Mouse (Mus musculus) B cell, adult 2 months (primary cell): Measurements from ENCODE around the gene Gpr87.
"Not testable (repeated sequence)": the region's sequence is repeated elsewhere in the genome, so short reads cannot be mapped to it uniquely, and the experiment has no call there.

Source experiments
- DNase-seq, 2 experiments: peaks; one replicate each; pipeline ENCODE4 v3.0.0; 2022

Gene Gpr87

DNA sequence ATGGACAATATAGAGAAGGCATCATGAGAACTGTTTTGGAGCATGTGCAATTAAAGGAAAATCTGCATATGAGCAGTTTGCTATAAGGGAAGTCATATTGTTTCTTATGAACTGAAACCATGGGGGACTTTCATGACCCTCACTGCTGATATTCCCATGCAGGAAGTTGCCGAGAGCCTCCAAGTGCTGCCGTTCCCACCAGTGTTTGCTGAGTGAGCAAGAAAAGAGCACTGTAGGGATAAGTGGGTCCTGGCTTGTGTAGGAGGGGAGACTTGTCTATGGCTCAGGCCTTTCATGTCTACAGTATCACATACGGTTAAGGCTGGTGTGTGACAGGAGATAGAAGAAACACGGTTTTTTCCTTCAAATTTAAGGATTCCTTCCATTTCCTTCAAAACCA lies 9.2 kb downstream of the Gpr87 start:
- DNase-seq, result no peak

DNA sequence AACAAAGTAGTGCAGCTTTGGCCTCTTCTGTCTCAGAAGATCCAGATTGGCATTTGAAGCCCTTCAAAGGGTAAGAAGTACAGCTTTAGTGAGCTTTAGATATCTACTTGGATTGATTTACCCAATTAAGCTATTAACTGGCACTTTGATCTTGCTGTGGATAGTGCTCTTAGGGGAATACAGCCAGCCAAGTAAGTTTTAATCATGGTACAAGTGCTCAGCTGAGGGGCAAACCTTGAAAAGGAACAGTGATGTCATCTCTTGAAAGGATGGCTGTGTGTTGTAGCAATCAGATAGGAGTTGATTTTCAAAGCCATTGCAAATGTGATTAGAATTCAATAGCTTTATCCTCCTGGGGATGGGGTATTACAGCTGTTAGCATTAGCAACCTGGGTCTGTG lies 12.8 kb downstream of the Gpr87 start:
- DNase-seq, result no peak

DNA sequence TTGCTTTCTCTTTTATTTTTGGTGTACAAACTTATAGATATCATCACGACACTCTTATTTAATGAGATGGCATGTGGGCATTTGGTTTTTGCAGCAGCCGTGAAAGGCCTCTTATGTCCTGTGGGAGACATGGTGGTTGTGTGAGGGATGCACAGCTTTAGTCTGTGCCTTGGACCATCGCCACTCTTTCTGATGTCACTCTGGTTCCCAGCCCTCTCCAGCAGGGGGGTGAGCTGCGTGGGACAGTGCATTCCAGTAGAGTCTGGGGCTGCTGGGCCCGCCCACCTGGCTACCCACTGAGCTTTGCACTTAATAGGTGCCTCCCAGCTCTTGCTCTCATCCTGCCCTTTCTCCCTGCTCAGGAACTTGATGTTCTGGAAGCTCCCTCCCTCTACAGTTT lies 13.8 kb downstream of the Gpr87 start:
- no peak for DNase-seq

DNA sequence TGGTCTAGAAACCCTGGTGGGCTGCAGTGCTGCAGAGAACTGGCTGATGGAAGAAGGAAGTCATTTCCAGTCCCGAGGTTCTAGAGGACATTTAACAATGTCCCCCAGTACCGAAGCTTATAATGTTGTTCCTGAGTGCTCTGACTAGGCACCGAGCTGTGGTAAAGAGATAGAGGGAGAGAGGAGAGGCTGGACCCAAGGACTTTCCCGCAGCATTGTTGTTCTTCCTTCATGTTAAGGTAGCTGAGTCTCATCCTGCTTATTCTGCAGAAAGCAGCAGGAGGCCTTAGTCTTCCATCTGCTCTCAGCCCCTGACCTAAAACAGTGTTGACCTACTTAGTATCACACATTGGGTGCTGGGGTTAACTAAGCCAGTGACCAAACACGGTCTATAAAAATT lies 18.0 kb downstream of the Gpr87 start:
- DNase-seq, result no peak

DNA sequence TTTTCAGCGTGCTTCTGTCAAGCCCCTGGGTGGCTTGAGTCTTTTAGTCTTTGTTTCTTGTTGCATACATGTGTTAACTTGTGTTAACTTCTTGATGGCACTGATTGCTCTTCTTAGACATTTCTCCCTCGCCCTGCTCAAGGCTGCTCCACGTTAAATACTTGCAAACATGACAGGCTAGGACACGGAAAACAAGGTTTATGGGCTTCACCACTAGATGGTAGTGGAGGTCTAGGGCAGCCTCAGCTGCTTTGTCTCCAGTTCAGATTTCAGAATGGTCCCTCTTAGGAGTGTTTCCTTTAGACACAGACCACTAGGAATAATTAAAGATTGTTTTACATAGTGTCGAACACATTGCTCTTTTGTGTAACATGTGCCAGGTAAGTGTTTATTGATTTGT lies 19.7 kb downstream of the Gpr87 start:
- peak; percentile 72 to 73 for DNase-seq

DNA sequence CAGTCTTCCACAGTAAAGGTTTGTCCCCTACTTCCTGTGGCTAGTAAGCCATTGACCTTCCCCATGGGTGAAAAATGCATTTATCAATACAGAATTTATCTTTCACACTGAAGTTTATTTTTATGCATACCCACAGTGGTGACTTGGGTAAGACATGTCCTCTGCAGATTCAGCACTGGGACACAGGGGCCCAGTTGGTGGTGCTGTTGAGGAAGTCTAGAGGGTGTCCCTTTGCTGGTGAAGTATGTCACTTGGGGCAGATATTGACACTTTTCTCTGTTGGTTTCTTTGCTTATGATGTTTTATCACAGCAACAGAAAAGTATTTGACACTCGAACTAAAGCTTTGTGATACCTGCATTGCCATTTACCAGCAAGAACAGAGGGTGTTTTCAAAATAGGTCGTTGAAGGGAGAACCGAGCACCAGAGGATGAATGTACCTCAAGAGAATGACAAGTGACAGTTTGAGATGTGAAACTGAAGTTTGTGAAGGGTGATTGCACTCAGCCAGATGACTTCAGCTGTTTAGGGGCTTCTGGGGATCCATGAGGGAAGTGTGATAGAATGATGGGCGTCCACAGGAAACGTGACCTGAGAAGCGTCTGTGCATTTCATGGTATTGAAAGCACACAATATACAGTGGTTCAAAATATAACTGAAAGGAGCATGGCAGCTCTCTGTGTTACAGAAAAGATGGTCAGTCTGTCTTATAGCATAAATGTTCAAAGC lies 20.3 kb downstream of the Gpr87 start:
- peak; percentile 54 to 57 for DNase-seq

DNA sequence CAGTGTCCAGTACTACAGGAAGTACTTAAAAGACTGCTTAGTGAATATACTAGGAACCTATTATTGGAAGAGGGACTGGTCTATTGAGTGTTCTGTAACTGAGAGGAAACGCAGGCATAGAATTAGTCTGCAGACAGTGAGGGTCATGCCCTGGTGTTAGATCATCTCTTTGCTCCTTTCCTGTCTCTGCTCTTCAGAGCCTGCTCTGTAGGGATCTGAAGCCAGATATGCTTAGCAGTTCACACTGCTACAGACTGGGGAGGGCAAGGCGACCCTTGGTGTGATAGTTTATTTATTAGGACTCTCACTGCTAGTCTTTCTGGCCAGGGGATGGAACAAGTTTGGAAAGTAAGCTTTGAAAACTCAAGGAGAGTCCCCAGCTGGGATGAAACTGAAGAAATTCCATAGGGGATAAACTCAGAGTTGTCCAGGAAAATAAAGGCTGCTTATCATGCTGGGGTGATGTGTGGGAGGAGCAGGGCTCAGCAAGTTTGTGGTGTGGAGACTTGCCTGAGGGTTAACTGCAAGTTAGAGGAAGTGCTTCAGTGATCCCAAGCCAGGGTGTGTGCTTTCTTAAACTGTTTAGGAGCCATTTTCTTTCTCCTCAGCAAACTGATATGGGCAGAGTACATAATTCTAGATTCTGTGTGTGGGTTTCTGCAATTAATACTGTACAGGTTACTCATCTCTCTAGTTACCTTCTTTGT lies 24.8 kb downstream of the Gpr87 start:
- no peak for DNase-seq

DNA sequence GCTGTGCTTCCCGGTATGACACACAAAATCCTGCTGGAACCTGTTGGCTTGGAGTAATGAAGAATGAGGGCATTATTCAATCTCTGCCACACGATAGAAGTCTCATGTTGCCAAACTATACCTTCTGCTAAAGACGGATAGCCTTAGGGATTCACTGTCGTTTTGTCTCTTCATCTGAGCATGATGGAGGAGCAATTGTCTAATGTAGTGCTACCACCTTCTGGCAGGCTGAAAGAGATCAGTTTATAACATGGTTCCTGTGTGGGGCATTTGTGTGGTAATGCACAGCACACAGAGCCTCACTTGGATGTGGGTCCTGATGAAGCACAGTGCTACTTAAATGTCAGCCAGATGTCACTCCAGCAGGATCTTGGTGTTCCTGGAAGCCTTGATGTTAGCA lies 25.7 kb downstream of the Gpr87 start:
- no peak for DNase-seq

DNA sequence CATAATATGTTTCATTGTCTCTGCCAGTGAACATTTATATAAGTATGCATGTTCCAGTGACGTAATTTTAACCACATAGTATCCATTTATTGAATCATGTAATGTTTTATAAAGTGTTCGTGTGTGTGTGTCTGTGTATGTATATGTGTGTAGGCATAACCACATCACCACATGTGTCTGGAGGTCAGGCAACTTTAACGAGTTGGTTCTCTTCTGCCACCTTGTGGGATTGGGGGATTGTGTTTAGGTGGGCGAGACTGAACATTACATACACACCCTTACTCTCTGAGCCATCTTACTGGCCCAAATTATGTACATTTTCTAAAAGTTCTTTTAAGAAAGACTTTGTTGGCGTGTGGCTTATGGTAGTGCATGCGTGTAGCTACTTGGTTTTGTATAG lies 26.4 kb downstream of the Gpr87 start:
- DNase-seq, result no peak

DNA sequence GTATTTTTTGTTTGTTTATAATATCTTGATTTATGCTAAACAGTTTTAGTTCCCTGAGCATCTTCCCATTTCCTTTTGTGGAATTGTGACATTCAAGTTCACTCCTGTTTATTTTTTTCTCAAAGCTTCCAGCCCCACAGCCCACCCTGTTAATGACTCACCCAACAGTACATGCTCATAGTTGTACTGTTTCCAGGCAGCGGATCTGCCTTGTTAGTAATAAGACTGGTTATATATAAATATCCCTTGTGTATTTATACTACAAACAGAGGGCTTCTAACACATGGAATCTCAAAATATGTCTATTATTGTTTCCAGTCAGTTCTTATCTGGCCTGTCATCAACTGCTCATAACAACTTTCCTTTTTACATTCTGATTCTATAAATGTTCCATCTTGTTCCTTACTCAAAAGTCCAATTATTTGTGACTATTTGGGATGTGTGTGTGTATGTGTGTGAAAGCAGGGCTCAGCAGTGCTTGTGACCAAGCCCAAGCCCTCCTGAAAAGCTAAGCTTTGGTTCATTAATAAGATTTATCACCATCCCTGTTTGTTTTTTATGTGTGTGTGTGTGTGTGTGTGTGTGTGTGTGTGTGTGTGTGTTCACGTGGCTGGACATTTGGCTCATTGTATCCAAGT lies 27.4 kb downstream of the Gpr87 start:
- DNase-seq, result no peak

DNA sequence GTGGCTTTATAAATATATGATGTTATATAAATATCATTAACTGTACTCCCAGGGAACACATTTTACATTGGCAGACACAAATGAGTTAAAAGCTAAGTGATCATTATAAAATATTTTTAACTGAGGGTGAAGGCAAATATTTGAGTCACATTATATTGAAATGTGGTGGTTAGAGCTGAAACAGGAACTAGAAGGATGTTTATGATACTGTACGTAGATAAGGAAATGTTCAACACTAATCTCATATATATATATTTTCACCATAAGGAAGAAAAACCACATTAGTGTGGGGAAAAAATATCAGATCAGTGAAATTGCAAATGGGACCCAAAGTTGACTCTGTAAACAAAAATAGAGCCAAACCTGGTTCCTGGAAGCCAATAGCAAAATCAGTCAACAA lies 34.4 kb downstream of the Gpr87 start:
- DNase-seq, result no peak

DNA sequence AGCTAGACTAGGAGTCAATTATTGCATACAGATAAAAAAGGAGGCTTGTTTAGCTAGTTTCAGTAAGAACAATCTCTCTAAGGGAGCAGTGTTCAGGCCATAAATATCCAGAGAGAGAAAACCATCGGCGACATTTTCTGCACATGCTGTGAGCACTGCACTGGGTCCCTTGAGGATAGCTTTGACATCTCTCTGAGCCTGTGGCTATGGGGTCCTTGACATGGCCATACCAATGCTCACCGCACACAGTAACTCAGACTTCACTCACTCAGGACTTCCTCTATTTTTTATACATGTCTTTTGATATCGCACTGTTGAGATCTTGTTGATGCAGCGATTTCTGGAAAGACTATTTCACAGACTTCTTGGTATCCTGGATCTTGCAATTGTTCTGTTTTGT lies 37.9 kb downstream of the Gpr87 start:
- DNase-seq, result peak; percentile 31 to 40

DNA sequence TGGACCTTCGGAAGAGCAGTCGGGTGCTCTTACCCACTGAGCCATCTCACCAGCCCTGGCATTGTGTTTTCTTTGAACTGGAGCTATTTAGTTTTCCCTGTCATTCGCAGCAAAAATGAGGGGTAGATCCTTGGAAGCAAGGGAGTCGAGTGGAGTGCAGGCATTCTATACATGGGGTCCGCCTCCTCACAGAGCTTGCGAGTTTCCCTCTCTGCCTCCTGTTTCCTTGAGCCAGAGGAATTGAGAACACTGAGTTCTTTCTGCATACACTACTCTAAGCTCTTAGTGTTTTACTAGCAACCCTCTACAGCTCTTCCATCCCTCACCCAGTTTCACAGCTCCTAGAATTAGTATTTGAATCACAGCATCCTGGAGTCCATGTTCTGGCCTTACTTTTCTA lies 39.5 kb downstream of the Gpr87 start:
- no peak for DNase-seq

DNA sequence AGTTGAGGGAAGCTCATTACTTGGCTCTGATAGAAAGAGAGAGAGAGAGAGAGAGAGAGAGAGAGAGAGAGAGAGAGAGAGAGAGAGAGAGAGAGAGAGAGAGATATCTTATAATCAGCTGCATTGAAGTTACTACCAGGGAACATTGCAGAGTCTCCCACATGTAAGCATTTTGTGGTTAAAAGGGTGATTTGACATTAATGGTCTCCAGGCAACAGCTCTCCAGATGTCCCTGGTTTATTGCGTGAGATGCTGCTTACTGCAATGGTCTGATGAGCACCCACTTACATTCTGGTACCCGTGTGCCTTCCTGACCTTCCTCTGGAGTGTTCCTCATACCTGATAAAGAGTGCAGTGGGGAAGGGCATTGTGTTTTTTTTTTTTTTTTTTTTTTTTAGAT lies 40.0 kb downstream of the Gpr87 start:
- no peak for DNase-seq

DNA sequence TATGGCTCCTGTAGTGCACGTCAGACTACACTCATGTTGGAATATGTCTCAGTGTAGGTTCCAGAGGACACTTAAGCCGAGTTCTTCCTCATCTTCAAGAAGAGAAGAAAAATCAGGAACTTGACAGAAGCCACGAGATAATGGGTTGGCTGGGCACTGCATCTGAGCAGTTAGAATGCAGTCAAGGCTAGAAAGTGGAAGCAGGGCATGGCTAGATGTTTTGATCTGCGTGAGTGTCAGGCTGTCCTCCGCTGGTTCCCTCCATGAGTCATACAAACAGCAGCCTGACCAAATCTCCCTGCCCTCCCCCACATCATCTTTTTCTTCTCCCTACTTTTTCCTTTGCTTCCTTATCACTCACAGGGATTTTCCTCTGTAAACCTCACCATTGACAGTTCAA lies 41.5 kb downstream of the Gpr87 start, which contains the start of gene P2ry14:
P2ry14 (minus strand) TSS at position 195 of the 400 bp plus-strand sequence.
- DNase-seq, result peak; percentile 28 to 36

DNA sequence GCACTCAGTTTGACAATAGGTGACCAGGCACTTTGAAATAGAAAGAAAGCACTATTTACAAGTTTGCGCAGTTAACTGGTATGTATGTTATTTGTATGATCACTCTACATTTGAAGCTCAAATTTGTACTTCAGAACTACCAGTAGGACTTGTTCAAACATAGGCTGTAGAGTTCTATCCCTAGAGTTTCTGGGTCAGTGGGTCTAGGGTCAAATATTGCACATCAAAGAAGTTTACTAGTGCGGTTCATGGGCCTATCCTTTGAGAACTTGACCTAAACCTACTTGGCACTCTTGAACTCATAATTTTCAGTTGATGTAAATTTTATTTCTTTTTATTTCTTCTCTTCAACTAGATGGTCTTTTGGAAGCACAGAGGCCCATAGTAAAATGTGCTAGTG lies 44.3 kb downstream of the Gpr87 start:
- no peak for DNase-seq

DNA sequence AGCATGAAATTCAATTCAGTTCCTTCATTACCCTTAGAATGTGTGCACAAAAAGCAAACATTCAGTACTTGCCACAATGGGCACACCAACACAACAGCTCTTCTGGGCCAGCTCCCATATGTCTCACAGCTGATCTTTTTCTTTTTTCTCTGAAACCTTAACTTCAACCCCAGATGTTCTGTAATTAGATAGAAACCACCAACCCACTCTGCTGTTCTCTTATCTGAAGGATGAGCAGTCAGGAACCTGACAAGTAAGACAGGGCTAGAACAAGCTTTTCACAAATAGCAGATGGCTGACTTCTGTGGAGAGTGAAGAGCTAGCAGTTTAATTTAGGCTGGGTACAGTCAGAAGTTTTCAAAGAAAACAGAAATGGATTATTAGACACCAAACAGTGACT lies 45.3 kb downstream of the Gpr87 start:
- no peak for DNase-seq

DNA sequence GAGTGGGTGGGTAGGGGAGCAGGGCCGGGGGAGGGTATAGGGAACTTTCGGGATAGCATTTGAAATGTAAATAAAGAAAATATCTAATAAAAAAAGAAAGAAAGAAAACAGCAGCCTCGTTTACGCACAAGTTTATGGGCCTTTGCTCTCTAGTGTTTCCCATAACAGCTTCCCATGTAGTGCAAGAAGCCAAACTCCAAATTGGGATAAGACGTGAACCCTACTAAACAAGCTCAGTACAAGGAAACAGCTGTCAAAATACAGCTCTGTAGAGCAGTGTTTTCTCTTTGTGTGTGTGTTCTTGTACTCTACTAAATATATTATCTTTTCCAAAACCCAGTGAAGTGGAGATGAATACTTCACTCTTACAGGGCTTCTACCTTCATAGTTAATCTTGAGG lies 49.7 kb downstream of the Gpr87 start:
- no peak for DNase-seq

DNA sequence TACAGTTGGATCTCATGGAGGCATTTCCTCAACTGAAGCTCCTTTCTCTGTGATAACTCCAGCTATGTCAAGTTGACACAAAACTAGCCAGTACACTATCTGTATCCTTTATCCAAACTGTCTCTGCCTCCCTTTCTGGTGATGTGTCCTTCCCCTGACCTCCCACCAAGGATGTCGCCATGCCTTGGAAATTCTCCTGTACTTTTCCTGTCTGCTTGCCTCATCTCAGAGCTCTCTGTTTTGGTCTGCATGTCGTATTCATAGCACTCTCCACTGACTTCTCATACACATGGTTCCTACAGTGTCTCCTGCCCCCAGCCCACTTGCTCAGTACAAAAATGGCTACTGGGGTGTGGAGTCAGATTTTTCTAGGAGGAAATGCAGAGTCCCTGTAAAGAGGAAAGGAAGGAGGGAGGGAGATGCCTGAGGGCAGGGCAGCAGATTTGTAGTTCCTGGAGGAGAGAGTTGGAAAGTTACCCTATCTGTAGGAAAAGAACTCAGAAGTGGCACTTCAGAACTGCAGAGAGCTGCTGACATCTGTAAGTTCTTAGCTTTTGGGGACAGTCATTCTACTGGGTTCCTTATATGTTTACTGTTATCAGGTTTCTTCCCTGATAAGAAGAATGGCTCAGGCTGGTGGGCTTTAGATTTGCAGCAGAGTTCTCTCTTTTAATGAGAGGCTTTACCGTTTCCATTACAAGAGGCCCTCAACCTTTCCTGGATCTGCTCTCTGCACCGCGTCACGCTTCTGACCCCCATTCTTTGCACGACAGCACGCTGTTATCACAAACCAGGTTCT lies 53.2 kb downstream of the Gpr87 start:
- no peak for DNase-seq

DNA sequence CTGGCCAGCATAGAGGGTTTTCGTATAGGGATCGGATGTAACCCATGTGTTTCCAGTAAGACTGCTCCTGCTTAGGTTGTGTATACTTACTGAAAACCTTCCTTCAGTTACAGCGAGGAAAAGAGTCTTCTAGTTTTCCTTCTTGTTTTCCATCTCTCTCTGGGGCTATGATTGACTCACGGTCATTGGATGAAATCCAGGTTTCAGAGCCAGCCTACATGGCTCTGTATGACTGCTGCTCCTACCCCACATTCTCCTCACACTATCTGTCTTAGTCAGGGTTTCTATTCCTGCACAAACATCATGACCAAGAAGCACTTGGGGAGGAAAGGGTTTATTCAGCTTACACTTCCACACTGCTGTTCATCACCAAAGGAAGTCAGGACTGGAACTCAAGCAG lies 54.0 kb downstream of the Gpr87 start:
- not testable (repeated sequence) for DNase-seq

DNA sequence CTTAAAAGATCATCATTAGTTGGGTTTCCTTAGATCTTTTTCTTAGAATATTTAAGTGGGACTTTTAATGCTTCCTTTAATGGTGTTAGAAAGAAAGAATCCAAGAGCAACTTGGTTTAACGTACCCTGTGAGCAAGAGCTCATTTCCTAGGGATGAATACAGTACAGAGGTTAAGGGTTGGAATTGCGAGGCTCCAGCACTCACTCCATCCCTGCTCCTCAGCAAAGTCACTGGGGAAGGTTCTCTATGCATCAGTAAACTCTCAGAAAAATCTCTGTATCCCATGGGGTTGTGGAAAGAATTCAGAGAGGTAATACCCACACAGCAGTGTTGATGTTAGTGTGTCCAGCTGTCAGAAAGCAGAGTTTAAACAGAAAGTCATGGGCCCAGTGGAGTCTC lies 54.8 kb downstream of the Gpr87 start:
- no peak for DNase-seq

DNA sequence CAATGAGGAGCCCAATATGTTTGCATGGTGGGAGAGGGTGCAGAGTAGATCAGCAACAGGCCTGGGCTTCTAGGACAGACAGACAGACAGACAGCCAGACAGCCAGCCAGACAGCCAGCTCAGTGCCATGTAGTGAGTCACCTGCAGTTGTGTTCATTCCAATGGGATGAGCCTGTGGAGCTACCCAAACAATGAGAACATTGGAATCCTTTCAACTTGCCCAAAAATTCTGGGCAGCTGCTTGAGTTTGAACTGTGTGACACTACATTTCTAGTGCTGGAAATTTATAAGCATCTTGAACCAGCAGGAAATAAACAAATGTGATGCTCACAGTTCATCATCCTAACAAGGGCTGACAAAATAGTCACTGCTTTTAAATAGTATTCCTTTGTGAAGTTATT lies 55.3 kb downstream of the Gpr87 start:
- DNase-seq, result no peak

DNA sequence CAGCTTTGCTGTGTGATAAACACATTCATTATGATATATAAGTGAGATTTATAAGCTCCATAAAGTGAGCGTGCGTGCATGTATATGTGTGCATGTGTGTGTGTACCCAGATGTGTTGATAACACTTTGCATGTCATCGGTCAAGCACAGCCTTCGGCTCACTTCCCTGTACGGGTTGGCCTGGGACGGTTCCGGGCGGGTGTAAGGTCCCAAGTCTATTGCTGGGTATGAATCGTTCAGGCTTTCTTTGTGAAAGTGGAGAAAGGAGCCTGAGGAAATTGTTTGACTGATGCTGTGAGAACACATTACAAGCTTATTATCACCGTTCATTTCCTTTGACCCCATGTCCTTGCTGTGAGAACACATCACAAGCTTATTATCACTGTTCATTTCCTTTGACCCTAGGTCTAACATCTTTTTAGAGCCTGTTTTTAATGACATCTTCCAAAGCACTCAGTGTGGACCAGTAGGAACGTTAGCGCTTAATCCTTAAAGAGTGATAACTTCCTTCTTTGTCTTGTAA lies 55.9 kb downstream of the Gpr87 start:
- DNase-seq, result no peak
